Mouse (Mus musculus) fat pad, adult 2 months (tissue): ENCODE results near the gene Bckdhb.
A peak's percentile ranks its signal among the peaks of the same experiment; 100 is the strongest.
"Not testable (repeated sequence)": the region's sequence is repeated elsewhere in the genome, so short reads cannot be mapped to it uniquely, and the experiment has no call there.

ENCODE experiments used
- DNase-seq: peaks from one replicate; pipeline ENCODE4 v3.0.0-alpha.2; 2011; ENCODE audit warnings: low read depth, low spot score; ENCODE audit errors: extremely low read depth

Bckdhb gene

DNA sequence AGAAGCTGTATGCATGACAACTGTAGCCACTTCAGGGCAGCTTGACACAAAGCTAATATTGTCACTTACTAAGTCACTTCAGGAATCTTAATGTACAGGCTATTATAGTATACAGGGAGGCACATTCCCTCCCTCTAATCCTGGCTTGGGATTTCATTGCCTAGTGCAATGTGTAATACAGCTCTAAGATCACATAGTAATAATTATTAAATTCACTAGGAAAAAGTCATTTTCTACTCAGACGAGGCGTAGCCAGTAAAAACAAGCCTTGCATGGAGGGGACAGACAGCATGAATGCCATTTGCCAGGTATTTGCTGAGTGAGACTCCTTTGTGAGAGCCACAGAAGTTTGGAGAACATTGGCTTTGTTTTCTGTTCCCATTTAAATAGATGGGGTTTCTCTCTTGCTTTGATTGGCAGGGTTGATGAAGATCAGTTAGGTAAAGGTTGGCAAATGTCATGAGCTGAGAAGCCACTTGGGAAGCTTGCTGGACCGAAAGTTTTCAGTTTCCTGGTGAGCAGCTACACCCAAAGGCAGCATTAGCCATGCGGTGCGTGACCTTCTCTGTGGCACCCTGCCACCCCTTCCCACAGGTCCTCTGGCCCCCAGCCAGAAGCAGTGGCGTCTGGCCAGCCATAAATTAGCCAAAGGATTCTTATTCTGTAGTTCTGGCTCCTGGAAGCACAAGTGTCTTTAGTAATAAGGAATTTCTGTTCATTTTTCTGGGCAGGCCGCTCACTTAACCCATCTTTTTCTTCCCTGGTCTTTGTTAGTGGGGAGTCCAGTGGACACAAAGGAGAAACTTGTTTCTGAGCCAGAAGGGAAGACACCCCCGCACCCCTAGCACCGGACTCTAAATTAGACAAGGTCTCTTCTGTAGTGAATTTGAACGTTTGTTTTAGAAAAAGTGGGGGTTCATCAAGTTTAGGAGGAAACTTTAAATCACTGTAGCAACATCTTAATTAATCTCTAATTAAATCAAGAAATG is 37.4 kb downstream of the Bckdhb start:
- peak; percentile 43 for DNase-seq

DNA sequence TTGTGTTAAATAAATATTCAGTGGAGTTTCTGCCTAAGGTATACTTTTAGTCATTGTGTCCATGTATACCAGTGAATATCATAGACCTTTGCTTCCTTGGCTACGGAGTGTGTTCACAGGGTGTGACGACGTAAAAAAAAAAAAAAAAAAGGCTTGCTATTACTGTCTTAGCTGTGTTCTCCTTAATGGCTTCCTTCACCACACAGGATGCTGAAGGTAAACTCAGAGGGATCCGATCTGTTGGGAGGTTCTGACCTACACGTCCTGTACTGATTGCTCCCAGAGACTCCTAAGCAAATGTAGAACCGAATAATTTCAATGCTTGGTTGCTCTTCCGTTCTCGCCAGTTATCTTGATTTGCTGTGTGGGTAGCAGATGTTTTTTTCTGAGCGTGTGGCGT is 38.4 kb downstream of the Bckdhb start:
- no peak for DNase-seq

- DNase-seq: no peak
Observed at GRCm38 (mm10) chr9:83964376-83964775, 39.4 kb downstream of the Bckdhb start.

DNA sequence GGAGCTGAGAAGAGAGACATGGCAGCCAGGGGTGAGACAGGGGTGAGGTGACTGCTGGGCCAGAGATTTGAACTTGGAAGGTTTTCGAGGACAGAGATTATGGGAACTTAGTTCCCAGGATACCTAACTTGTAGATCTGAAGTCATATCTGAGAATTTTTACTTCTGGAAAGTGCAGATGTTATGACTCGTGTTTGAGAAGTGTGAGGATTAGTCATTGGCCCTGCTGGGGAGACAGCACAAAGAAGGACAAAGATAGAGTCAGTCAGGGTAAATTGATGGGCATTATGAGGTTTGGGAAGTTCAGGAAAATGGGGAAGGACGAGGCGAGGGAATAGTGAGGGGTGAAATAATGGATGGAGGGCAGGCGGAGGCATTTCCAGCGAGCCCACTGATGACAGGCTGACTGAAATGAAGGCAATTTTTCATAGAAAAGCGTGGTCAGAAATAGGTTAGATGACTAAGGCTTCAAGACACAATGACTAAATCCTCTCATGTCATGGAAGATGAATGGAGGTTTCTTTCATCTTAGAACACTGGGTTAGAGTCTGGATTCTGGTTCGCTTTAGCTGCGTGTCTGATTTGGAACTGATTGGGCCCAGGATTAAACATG is 42.6 kb downstream of the Bckdhb start:
- DNase-seq: no peak

- DNase-seq: no peak
Observed at GRCm38 (mm10) chr9:83969326-83969725, 44.4 kb downstream of the Bckdhb start.

DNA sequence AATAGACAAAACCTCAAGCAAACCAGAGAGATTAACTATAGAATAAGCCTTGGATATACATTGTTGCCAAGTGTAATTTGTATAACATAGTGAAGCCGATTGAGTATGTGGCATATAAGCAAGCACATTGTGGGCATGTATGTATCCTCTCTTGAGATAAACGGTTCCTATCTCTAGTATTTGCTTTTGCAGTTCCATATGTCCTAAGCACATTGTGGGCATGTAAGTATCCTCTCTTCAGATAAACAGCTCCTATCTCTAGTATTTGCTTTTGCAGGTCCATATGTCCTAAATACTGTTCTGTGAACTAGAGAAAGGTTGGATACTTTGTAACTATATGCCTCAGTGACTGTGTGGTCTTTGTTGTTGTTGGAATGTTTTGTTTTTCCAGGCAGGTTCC is 48.5 kb downstream of the Bckdhb start:
- DNase-seq: no peak

DNA sequence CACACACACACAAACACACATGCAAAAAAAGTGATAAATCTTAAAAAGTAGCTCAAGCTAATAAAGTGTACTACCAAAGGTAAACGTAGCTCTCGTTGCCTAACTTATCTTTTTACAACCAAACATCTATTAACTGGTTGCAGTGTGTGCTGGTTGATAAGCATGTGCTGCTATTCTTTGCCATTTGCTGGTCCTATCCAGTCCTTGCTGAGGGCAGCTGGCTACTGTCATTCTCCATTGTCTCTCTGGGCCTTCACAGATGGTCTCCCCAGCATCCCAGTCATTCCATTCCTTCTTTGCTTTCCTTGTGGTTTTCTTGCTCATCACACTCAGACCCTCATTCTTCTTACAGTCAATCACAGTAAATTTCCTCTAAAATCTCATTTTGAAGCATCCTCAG is 50.9 kb downstream of the Bckdhb start:
- DNase-seq: no peak

DNA sequence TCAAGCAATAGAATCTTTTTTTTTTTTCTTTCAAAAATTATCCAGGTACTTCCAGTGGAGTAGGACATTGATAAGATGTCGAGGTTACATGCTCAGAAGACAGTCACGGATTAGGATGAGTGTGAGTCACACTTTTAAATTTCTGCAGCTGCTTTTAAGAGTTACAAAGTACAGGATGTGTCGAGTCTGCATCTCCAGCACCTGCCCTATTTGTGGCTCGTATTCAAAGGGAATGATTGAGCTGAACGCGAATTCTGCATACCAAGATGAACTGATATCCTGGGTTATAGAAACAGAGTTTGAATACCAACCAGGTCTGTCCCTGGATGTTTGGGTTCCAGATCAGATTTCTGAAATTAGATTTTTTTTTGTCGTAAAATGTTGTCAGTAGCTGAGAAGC is 56.3 kb downstream of the Bckdhb start:
- no peak for DNase-seq

DNA sequence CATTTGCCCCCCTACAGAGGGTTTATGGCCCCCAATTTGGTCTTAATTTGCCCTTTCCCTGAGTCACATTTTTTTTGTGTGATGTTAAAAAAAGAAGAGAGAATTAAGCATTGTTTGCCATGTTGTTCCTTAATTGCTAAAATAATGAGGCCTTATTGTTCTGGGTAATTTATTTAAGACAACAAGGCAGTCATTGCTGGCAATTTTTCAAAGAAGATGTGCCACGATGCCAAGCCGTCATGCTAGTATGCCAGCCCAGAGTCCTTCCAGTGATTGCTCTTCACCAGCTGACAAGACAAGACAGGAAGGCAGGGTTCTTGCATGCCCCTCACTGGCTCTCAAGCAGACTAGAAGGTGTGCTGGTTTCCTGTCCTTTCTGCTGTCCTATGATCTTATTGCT is 84.0 kb downstream of the Bckdhb start:
- DNase-seq: no peak

- no peak for DNase-seq
Observed at GRCm38 (mm10) chr9:84011146-84011545, 86.2 kb downstream of the Bckdhb start.

DNA sequence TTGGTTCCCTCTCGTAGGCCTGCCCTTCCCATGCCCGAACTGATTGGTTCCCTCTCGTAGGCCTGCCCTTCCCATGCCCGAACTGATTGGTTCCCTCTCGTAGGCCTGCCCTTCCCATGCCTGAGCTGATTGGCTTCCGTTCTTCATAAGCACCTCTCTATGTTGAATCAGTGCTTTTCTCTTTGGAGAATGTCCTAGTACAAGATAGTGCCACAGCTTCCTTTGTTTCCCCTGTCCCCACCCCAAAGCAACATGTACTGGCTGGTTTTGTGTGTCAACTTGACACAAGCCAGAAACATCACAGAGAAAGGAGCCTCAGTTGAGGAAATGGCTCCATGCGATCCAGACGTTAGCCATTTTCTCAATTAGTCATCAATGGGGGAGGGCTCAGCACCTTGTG is 93.2 kb downstream of the Bckdhb start:
- DNase-seq: not testable (repeated sequence)

- no peak for DNase-seq
Observed at GRCm38 (mm10) chr9:84019627-84020026, 94.7 kb downstream of the Bckdhb start.

DNA sequence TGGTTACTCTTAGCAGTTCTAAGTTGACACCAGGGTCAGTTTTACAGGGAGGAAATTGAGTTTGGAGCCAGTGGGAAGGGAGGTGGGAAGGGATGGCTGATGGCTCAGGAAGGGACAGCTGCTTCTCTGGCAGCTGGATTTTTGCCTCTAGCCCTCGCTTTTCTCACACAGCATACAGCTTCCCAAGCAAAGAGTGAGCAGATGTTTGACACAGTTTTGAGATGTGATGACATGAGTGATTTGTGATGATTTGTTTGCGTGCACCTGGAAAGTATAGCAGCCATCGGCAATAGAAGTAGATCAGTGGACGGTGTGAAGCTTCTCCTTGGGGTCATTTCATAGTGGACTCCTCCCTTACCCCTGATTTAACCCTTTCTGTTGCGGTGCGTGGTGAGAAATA is 96.2 kb downstream of the Bckdhb start:
- no peak for DNase-seq

DNA sequence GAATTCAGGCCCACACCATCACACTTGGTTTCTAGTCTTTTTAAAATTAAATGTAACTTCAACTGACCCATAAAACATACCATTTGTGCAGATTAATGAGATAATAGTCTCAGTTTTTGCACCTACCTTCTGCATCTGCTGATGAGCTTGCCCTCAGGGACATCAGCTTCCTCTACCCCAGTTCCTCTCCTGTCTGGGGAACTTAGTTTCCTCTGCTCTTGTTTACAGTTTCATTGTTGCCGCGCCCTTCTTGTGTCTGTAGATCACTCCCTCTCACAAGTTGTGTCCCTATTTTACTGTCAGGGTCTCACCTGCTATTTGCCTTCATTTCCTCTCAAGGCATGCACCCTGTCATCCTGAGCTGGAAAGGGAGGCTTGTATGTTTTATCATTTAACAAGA is 103.2 kb downstream of the Bckdhb start:
- DNase-seq: no peak

GRCm38 (mm10) chr9:84030691-84031290 is 105.8 kb downstream of the Bckdhb start:
- DNase-seq: no peak

DNA sequence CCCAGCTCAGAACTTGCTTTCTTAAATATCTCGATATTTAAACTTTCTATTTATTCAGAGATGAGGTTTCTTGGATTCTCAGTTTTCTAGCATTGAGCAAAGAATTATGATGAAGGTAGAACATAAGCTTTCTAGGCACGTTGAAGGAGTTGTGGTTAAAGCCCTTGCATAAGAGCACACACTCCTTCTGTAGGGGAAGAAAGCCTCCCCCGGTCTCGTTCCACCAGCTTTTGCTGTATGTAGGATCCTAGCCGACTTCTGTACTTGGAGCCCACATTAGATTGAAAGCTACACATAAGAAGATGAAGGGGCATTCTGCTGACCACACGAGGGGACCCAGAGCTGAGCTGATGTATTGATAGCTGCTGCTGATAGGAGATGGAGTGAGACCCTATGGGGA is 106.5 kb downstream of the Bckdhb start:
- DNase-seq: no peak

GRCm38 (mm10) chr9:84032669-84033341 is 107.9 kb downstream of the Bckdhb start:
- DNase-seq: no peak

DNA sequence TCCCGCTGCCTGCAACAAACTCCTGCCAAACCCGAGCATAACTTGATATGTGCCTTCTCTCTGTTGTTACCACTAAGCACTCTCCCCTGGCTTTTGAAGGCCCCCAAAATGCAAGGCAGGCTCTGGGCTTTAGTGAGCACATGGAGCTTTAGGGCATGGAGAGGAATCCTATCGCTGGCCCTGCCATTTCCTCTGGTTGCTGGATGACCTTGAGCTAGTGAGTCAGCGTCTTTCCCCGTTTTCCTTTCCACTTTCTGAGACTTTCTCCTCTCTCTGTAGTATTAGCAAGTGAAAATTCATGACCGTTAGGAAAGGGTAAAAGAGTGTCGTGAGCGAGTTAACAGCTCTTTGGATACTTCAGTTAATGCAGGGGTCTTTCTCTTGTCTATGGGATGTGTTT is 111.1 kb downstream of the Bckdhb start:
- no peak for DNase-seq

GRCm38 (mm10) chr9:84037224-84037623 is 112.3 kb downstream of the Bckdhb start:
- DNase-seq: no peak

- DNase-seq: no peak
Observed at GRCm38 (mm10) chr9:84038946-84039345, 114.0 kb downstream of the Bckdhb start.

DNA sequence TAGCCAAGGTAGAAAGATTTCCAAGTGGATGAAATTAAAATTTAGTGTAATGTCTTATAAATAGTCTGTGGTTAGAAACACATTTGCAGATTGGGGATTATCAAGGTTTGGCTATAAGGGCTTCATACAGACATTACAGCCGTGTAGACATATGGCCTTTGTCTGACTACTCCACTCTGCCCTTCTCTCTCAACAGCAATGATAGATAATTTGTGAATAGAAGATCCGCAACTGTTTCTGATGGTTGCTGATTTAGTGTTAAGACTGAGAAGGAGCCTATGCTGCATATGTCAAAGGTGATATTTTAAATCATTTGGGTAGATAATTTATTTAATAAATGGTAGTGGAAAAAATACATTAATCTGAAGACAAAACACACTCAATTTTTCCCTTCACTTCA is 115.4 kb downstream of the Bckdhb start:
- DNase-seq: no peak
